8 mouse cellular contexts compared by ENCODE assay signal in genomic region chr17:23843141-23843811, GRCm38 (mm10). TPM values are rescaled to one million over a fixed set of nuclear protein-coding genes. Genes with fewer than 3 reads are reported as not detected.
DNase-seq lines count a peak whose midpoint lies in the region; TF ChIP-seq lines count a peak whose summit lies in the region.

No protein-coding gene starts in this region.

- no peaks in the 10 kb centered on the region for H3K9me3 ChIP-seq in CH12.LX (replicated peaks; ENCODE audit: low read length)

- H3K36me3 ChIP-seq in CH12.LX (replicated peaks in 1 of 2; ENCODE audit: control insufficient read depth in 1 of 2, insufficient read depth in 1 of 2, low read length in 1 of 2), result no peaks in the 10 kb centered on the region

- H3K4me1 ChIP-seq in CH12.LX (ENCODE audit: control insufficient read depth in 1 of 2, insufficient read depth in 2 of 2), result peaks cover 4 to 5% of the 10 kb centered on the region in 2 experiments; a peak in 1 of 4 replicates

- TF ChIP-seq EP300 in CH12.LX (IDR thresholded peaks at IDR 0.05; ENCODE audit: low read length), result no peak

- TF ChIP-seq RAD21 in CH12.LX (IDR thresholded peaks at IDR 0.05; ENCODE audit: low read depth, low read length), result no peak; the same call in 1 of the 2 replicates

- TF ChIP-seq CTCF in CH12.LX (conservative IDR thresholded peaks at IDR 0.05 in 1 of 2, IDR thresholded peaks at IDR 0.05 in 1 of 2; ENCODE audit: low read depth in 2 of 2, low read length in 2 of 2), result peak in 1 of 2 experiments; percentile 50; a peak in 2 of 4 replicates

- no peaks in the 10 kb centered on the region for H3K27me3 ChIP-seq in CH12.LX (replicated peaks)

- DNase-seq in embryo, embryonic 11 days, result peak; percentile 25
- DNase-seq in embryo, embryonic 10.5 days (ENCODE audit: low spot score), result no peak
- no peak for DNase-seq in CH12.LX (ENCODE audit: extremely low read depth)
- DNase-seq in heart, postnatal 4 days, result peak; percentile 20
- DNase-seq in lung, postnatal 14 days, result peak; percentile 30
- no peak for DNase-seq in urinary bladder, postnatal 25 days (ENCODE audit: low spot score)
- no peak for DNase-seq in layer of hippocampus, postnatal 10 days (ENCODE audit: low spot score in 2 of 2)
- DNase-seq in Muller cell, postnatal 12 days (ENCODE audit: inconsistent ontology term), result no peak

- H3K27ac ChIP-seq in CH12.LX (ENCODE audit: insufficient read depth, low read depth), result no peak overlapping the region

- in situ Hi-C loops in CH12.LX (cut with MboI; ENCODE audit: low pct_ligation_motif_present, low pct_unique_long_range_greater_than_20kb, low sequenced_read_pairs), result no loop called here

- no peaks in the 10 kb centered on the region for H3K79me2 ChIP-seq in CH12.LX (replicated peaks; ENCODE audit: control insufficient read depth, extremely low read depth, insufficient read depth, poor library complexity, severe bottlenecking)

- H3K9ac ChIP-seq in CH12.LX (ENCODE audit: insufficient read depth, low read depth), result no peak overlapping the region

- peak overlapping the region in 1 of 3 experiments; percentile 11 for H3K4me3 ChIP-seq in CH12.LX (replicated peaks in 1 of 3; ENCODE audit: low read depth in 2 of 3, low read length in 2 of 3, poor library complexity in 1 of 3)

- no peak overlapping the region for H3K4me2 ChIP-seq in CH12.LX (ENCODE audit: insufficient read depth, low read depth, poor library complexity, severe bottlenecking)

- no peak for TF ChIP-seq POLR2A in CH12.LX (IDR thresholded peaks at IDR 0.05; ENCODE audit: low read depth, low read length)

- dilution Hi-C loops in CH12.LX (cut with MboI; ENCODE audit: extremely low pct_ligation_motif_present, extremely low pct_unique_long_range_greater_than_20kb, low sequenced_read_pairs), result no loop called here

TF ChIP-seq in CH12.LX, 34 proteins besides CTCF, POLR2A, EP300 and RAD21:
- TF ChIP-seq MYC (IDR thresholded peaks at IDR 0.05; ENCODE audit: low read depth, low read length) (no peak), SMC3 (IDR thresholded peaks at IDR 0.05; ENCODE audit: low read depth, low read length) (0 out of 2 replicates have a peak, but pooled peaks have one; percentile 18)
TF ChIP-seq in CH12.LX: peak in this region for 1.

RNA-seq across cellular contexts. Expression of gene Prss32, which starts 0.4 kb away (rescaled TPM):
- total RNA-seq in CH12.LX (2012; rRNA removed) (not detected in 2 replicates), CH12.LX (2014; rRNA removed) (not detected in 2 replicates)
- not detected in 2 replicates for polyA plus RNA-seq in CH12.LX (2012; ENCODE audit: insufficient read length, low read depth)
- not detected for total RNA-seq in heart, postnatal 4 days (2021)
- under 1 TPM; 0.21 to 0.45 TPM for total RNA-seq in layer of hippocampus, postnatal 10 days (2021)

RNA-seq across cellular contexts. Expression of gene Prss41, which starts 0.7 kb away (rescaled TPM):
- total RNA-seq in CH12.LX (2012; rRNA removed) (0.46 and 1.0 TPM in 2 replicates), CH12.LX (2014; rRNA removed) (0.16 TPM in 2 replicates)
- 0.22 and 0.24 TPM in 2 replicates for polyA plus RNA-seq in CH12.LX (2012; ENCODE audit: insufficient read length, low read depth)
- total RNA-seq in heart, postnatal 4 days (2021), result not detected
- 1 to 10 TPM; 2.2 to 3.1 TPM for total RNA-seq in layer of hippocampus, postnatal 10 days (2021)

RNA-seq across cellular contexts. Expression of gene Prss33, which starts 7.4 kb away (rescaled TPM):
- total RNA-seq in CH12.LX (2012; rRNA removed) (not detected in 2 replicates), CH12.LX (2014; rRNA removed) (not detected in 2 replicates)
- not detected in 2 replicates for polyA plus RNA-seq in CH12.LX (2012; ENCODE audit: insufficient read length, low read depth)
- total RNA-seq in heart, postnatal 4 days (2021), result not detected
- not detected for total RNA-seq in layer of hippocampus, postnatal 10 days (2021)

RNA-seq across cellular contexts. Expression of gene Elob, which starts 14.3 kb away (rescaled TPM):
- total RNA-seq in CH12.LX (2012; rRNA removed) (381 and 386 TPM in 2 replicates), CH12.LX (2014; rRNA removed) (371 and 534 TPM in 2 replicates)
- 250 and 306 TPM in 2 replicates for polyA plus RNA-seq in CH12.LX (2012; ENCODE audit: insufficient read length, low read depth)
- 100 to 1,000 TPM; 413 to 427 TPM for total RNA-seq in heart, postnatal 4 days (2021)
- total RNA-seq in layer of hippocampus, postnatal 10 days (2021), result 100 to 1,000 TPM; 402 to 410 TPM

RNA-seq across cellular contexts. Expression of gene Prss21, which starts 24.6 kb away (rescaled TPM):
- not detected in 2 replicates for total RNA-seq in CH12.LX (2012; rRNA removed)
- not detected in 2 replicates for total RNA-seq in CH12.LX (2014; rRNA removed)
- not detected in 2 replicates for polyA plus RNA-seq in CH12.LX (2012; ENCODE audit: insufficient read length, low read depth)
- total RNA-seq in heart, postnatal 4 days (2021), result not detected
- not detected for total RNA-seq in layer of hippocampus, postnatal 10 days (2021)

Comparison
In these comparisons a context has a peak if more than half of its experiments do, and no peak if none do; other contexts are left out.
1. DNase-seq: peak in embryo, embryonic 11 days (single experiment), heart, postnatal 4 days (single experiment) and lung, postnatal 14 days (single experiment); none in embryo, embryonic 10.5 days (single experiment), CH12.LX (single experiment), urinary bladder, postnatal 25 days (single experiment), layer of hippocampus, postnatal 10 days (0 of 2) and Muller cell, postnatal 12 days (single experiment).